Mouse (Mus musculus) lung, adult 18-20 months (tissue): Measurements from ENCODE around the gene Spata2.

ENCODE experiments used
- DNase-seq, 2 experiments: peaks; one replicate each; pipeline ENCODE4 v3.0.0; 2022; ENCODE audit warnings: mixed read lengths in 2 of 2

Spata2 gene

GRCm38 (mm10) chr2:167445911-167446780 lies 46.5 kb downstream of the Spata2 start:
- no peak for DNase-seq

- DNase-seq, result no peak
These were observed 49.1 kb downstream of the Spata2 start for GRCm38 (mm10) chr2:167443411-167444193.

GRCm38 (mm10) chr2:167439422-167439821 lies 53.3 kb downstream of the Spata2 start:
- DNase-seq, result no peak

- DNase-seq, result no peak
These were observed 56.3 kb downstream of the Spata2 start for GRCm38 (mm10) chr2:167436371-167436770.

- DNase-seq, result no peak
These were observed 57.1 kb downstream of the Spata2 start for GRCm38 (mm10) chr2:167435631-167436030.

GRCm38 (mm10) chr2:167434570-167434969 lies 58.1 kb downstream of the Spata2 start:
- no peak for DNase-seq

- no peak for DNase-seq
These were observed 61.3 kb downstream of the Spata2 start for GRCm38 (mm10) chr2:167431418-167431776.
